Mouse (Mus musculus): Measurements from ENCODE around the gene Nuak2. TPM values are rescaled to one million over a fixed set of nuclear protein-coding genes. Genes with fewer than 3 reads are reported as not detected.
"Not testable (repeated sequence)": the region's sequence is repeated elsewhere in the genome, so short reads cannot be mapped to it uniquely, and the experiment has no call there.

Nuak2 gene
- polyA plus RNA-seq (2015; fragmentation: Nextera tagmentation; extraction: Ambion mirVana), result 15.9 and 16.5 TPM in 2 replicates

DNA sequence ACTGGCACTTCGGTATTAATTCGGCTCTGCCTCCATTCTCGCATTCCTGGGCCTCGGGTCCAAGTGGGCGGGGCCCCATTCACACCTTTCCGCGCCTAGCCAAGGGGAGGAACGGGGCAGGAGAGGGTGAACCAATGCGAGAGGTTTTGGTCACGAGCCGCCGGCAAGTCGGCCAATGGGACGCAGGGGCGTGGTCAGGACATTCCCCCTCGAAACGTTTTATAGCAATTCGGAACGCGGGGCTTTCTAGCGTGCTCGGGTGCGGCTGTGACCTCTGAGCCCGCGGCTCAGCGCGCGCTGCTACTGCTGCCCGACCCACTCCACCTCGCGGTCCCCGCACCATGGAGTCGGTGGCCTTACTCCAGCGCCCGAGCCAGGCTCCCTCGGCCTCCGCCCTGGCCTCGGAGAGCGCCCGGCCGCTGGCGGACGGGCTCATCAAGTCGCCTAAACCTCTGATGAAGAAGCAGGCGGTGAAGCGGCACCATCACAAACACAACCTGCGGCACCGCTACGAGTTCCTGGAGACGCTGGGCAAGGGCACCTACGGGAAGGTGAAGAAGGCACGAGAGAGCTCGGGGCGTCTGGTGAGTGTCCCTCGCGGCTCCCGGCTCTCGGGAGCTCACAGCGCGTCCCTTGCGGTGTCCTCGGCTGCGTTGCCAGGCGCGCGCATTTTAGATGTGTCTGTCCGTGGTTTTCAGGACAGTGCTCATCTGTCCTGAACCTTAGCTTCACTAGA lies at the start of gene Nuak2:
Gene Nuak2 (plus strand): TSS at position 238 of the 736 bp plus-strand sequence.
- Histone ChIP-seq H3K9me3 (no peaks in the 10 kb centered on the region), H3K27ac (replicated peaks) (peak within 1 kb of the TSS; percentile 73), H3K4me2 (replicated peaks) (peak within 1 kb of the TSS; percentile 74), H3K9ac (replicated peaks) (peak within 1 kb of the TSS; percentile 67), H3K36me3 (no peaks in the 10 kb centered on the region), H3K27me3 (no peaks in the 10 kb centered on the region), H3K4me3 (peak within 1 kb of the TSS; percentile 80), H3K4me1 (peaks cover 44% of the 10 kb centered on the region)
- WGBS, result under 1% methylated on average over 67 of the region's 67 CpGs
- ATAC-seq (replicated peaks), result peak; percentile 82

DNA sequence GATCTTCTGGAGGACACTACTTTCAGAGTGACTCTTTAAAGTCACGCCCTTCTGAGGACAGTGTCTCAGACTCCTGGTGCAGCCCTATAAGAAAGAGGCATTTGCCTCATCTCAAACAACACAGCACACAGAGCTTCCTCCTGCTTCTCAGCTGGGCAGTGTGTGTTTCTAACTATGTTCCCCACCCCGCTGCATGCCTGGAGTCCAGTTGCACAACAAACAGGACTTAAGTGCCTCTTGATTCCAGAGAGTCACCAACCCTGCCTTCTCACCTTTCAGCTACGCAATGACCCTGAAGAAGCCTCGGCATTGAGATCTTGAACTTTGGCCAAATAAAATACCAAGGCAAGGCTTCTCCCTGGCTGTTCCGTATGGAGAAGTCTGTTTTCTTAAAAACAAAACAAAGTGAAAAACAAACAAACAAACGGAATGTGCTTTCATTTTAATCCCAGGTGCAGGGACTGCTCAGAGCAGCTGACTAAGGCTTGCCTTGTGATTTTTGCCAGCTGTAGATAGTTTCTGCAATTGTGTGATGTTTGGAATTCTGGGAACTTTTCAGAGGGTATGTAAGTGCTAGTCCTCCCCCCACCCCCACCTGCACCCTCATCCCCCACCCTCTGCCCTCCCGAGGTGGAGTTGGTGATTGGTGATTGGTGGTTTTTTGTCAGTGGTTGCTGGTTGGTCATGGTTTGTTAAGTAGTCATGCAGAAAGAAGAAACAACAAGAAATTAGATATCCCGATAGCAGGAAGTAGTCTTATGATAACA lies 49.0 kb upstream of the Nuak2 start:
- no peak overlapping the region for H3K4me3 ChIP-seq
- no peak overlapping the region for H3K9ac ChIP-seq (replicated peaks)
- H3K36me3 ChIP-seq, result no peaks in the 10 kb centered on the region
- no peak overlapping the region for H3K27ac ChIP-seq (replicated peaks)
- ATAC-seq (replicated peaks), result no peak
- H3K4me1 ChIP-seq, result peaks cover 12% of the 10 kb centered on the region; the same call in 1 of the 2 replicates
- H3K27me3 ChIP-seq, result no peaks in the 10 kb centered on the region
- H3K9me3 ChIP-seq, result no peaks in the 10 kb centered on the region
- H3K4me2 ChIP-seq (replicated peaks), result no peak overlapping the region
- 68% methylated on average over 8 of the region's 8 CpGs for WGBS

DNA sequence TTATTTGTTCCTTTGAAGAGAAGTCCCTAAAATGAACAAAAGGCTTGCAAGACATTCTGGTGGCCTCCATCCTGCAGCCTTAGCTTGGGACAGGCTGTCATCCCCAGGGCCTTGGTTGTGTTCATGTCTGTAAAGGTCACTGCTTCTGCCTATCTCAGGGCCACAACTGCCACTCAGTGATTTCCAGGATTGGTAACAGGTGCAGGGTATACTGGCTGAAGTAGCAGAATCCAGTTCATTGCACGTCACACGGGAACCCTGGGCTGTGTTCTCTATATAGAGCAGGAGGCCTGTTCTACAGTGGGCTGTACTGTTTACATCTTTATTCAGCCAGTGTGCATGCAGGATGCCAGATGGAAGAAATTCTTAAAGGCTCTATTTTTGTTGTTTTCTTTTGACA lies 48.0 kb upstream of the Nuak2 start:
- H3K4me1 ChIP-seq, result peaks cover 12% of the 10 kb centered on the region; the same call in 1 of the 2 replicates
- 23% methylated on average over 2 of the region's 2 CpGs for WGBS

DNA sequence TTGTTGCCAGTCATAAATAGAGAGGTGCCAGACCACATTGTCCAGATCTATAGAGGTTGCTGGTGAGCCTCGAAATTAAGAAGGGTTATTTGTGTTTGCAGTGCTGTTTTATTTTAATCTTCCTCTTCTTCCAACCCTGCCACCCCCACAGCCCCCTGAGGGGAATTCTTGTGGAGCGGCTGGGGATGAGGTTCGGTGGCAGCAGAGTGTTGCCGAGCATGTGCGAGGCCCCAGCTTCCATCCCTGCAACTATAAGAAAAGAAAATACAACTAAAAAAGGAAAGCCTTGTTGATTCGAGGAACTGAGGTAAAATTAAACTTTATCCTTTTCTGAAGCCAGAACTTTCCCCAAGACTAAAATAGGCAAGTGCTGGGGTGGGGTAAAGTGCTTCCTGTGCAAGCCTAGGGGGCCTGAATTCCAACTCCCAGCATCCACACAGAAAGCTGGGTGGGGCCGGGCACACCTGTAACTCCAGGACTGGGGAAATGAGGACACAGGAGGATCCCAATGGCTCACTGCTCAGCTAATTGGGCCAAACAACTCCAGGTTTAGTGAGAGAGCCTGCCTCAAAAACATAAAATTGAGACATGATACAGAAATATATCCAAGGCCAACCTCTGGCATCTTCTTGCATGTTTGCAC lies 47.4 kb upstream of the Nuak2 start:
- H3K36me3 ChIP-seq, result no peaks in the 10 kb centered on the region
- H3K27me3 ChIP-seq, result no peaks in the 10 kb centered on the region
- no peak overlapping the region for H3K27ac ChIP-seq (replicated peaks)
- peaks cover 12% of the 10 kb centered on the region; the same call in 1 of the 2 replicates for H3K4me1 ChIP-seq
- H3K4me2 ChIP-seq (replicated peaks), result no peak overlapping the region
- no peaks in the 10 kb centered on the region for H3K9me3 ChIP-seq
- no peak for ATAC-seq (replicated peaks)
- no peak overlapping the region for H3K4me3 ChIP-seq
- 51% methylated on average over 7 of the region's 7 CpGs for WGBS
- no peak overlapping the region for H3K9ac ChIP-seq (replicated peaks)

More for the DNA sequence above, 48.0 kb upstream of the Nuak2 start:
- H3K36me3 ChIP-seq, result no peaks in the 10 kb centered on the region
- H3K4me3 ChIP-seq, result no peak overlapping the region
- H3K9ac ChIP-seq (replicated peaks), result no peak overlapping the region
- no peak overlapping the region for H3K4me2 ChIP-seq (replicated peaks)
- ATAC-seq (replicated peaks), result no peak
- no peak overlapping the region for H3K27ac ChIP-seq (replicated peaks)
- H3K9me3 ChIP-seq, result no peaks in the 10 kb centered on the region
- H3K27me3 ChIP-seq, result no peaks in the 10 kb centered on the region

DNA sequence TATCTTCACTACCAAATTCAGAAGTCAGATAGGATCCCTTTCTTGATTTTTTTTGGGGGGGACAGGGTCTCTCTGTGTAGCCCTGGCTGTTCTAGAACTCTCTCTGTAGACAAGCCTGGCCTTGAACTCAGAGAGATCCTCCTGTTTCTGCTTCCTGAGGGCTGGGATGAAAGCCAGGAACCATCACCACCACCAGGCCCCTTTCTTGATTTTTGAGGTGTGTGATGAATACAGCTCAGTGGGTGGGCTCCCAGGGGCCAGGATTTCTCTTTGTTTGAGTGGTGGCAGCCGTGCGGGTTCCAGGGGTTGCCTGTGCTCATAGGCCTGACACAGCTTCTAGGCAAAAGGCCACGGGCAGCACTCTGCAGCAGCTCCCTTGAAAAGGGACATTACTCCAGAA lies 44.7 kb upstream of the Nuak2 start:
- H3K9ac ChIP-seq (replicated peaks), result no peak overlapping the region
- no peak overlapping the region for H3K27ac ChIP-seq (replicated peaks)
- H3K4me1 ChIP-seq, result peaks cover 12% of the 10 kb centered on the region; the same call in 1 of the 2 replicates
- no peaks in the 10 kb centered on the region for H3K27me3 ChIP-seq
- H3K4me3 ChIP-seq, result no peak overlapping the region
- no peaks in the 10 kb centered on the region for H3K36me3 ChIP-seq
- WGBS, result 46% methylated on average over 3 of the region's 3 CpGs
- no peak for ATAC-seq (replicated peaks)
- H3K9me3 ChIP-seq, result no peaks in the 10 kb centered on the region
- no peak overlapping the region for H3K4me2 ChIP-seq (replicated peaks)

DNA sequence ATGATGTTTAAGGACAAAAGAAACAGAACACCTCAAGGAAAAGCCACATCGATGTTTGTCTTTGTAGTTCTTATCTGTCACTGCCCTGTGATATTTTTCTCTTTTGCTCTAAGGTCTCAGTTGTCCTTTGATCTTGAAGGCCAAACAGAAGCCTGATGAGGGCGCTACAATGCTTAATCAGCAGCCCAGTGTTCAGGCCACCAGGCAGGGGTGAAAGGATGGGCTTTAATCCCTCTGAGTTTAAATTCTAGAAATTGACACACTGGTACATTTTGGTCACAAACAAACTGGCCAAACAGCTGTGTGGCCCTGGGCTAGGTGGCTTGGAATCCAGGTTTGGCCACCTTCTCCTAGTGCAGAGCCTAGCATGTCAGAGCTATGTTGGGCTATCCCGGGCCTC lies 39.2 kb upstream of the Nuak2 start:
- Histone ChIP-seq H3K4me2 (replicated peaks) (no peak overlapping the region), H3K27me3 (no peaks in the 10 kb centered on the region), H3K36me3 (no peaks in the 10 kb centered on the region), H3K9me3 (no peaks in the 10 kb centered on the region), H3K9ac (replicated peaks) (no peak overlapping the region), H3K4me1 (peaks cover 3% of the 10 kb centered on the region), H3K27ac (replicated peaks) (no peak overlapping the region), H3K4me3 (no peak overlapping the region)
- 82% methylated on average over 3 of the region's 3 CpGs for WGBS
- no peak for ATAC-seq (replicated peaks)

DNA sequence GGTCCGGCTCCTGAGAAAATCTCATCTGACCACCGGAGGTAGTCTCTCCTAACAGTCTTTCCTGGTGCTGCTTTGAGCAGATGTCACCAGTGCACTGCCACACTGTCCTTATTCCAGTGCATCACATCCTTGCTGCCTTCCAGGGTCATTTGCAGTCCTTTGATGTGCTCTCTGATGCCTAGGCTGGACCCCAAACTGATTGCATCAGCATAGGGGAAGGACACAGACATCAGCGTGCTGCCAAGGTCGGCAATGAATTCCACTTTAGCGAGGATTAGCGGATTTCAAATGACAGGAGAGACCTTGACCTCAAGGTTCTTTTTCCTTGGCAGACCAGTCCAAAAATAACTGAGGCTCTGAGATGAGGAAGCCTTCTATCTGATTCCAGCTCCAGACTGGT lies 38.8 kb upstream of the Nuak2 start:
- no peaks in the 10 kb centered on the region for H3K9me3 ChIP-seq
- no peak overlapping the region for H3K27ac ChIP-seq (replicated peaks)
- no peaks in the 10 kb centered on the region for H3K36me3 ChIP-seq
- ATAC-seq (replicated peaks), result no peak
- no peaks in the 10 kb centered on the region for H3K27me3 ChIP-seq
- H3K4me1 ChIP-seq, result peaks cover 7% of the 10 kb centered on the region
- H3K4me3 ChIP-seq, result no peak overlapping the region
- H3K9ac ChIP-seq (replicated peaks), result no peak overlapping the region
- no peak overlapping the region for H3K4me2 ChIP-seq (replicated peaks)
- WGBS, result 84% methylated on average over 6 of the region's 6 CpGs

DNA sequence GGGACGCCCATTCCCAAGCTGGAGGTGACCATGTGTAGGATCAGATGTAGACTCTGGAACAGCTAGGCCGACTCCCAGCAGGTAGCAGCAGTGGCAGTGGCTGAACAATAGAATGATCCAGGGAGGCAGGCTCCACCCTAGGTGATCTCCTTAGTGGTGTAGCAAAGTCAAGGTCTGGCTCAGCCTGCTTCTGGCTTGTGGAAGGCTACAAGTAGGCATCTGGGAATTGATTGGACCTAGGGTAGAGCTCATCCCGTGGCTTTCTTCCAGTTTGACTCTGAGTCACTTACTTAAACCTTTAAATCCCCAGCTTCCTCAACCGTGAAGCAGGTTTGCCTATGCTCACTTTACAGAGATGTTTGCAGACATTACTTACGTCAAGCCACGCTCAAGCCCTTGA lies 35.3 kb upstream of the Nuak2 start:
- not testable (repeated sequence) for H3K9ac ChIP-seq (replicated peaks); H3K4me2 ChIP-seq (replicated peaks); H3K9me3 ChIP-seq; H3K36me3 ChIP-seq; H3K4me3 ChIP-seq; H3K27ac ChIP-seq (replicated peaks); ATAC-seq (replicated peaks); H3K27me3 ChIP-seq
- WGBS, result 70% methylated on average over 6 of the region's 6 CpGs
- peaks cover 12% of the 10 kb centered on the region for H3K4me1 ChIP-seq

DNA sequence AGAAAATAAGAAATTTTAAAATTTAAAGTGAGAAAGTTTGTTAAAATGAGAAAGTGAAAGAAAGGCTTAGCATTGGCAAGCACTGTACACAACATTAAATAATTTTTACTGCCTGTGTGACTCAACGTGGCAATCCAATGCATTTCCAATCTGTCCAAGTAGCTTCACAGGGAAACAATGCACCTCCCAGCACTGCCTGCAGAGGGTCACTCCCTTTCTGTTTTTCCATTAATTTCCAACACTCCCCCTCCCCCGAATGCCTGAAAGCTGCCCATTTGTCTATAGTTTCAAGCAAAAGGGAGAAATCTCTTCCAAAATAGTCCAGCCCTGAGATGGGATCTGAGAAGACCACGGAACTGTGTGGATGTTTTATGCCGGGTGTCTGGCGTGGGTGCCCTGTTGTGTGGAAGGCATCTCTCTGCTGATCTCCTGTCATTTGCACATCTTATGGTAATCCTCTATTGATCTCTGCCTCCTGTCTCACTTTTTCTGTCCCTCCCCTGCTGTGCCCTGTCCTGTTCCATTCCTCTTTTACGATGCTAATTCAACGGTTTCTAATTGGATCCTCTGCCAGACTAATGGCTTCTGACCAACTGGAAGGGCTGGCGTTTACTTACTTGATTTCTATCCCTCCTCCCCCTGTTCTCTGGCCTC lies 34.3 kb upstream of the Nuak2 start:
- H3K9me3 ChIP-seq, result no peaks in the 10 kb centered on the region
- H3K27me3 ChIP-seq, result no peaks in the 10 kb centered on the region
- no peaks in the 10 kb centered on the region for H3K36me3 ChIP-seq
- no peak overlapping the region for H3K4me3 ChIP-seq
- 5% methylated on average over 8 of the region's 8 CpGs for WGBS
- peaks cover 12% of the 10 kb centered on the region for H3K4me1 ChIP-seq
- peak overlapping the region; percentile 47 for H3K27ac ChIP-seq (replicated peaks)
- H3K9ac ChIP-seq (replicated peaks), result no peak overlapping the region
- ATAC-seq (replicated peaks), result peak; percentile 66
- no peak overlapping the region for H3K4me2 ChIP-seq (replicated peaks)

DNA sequence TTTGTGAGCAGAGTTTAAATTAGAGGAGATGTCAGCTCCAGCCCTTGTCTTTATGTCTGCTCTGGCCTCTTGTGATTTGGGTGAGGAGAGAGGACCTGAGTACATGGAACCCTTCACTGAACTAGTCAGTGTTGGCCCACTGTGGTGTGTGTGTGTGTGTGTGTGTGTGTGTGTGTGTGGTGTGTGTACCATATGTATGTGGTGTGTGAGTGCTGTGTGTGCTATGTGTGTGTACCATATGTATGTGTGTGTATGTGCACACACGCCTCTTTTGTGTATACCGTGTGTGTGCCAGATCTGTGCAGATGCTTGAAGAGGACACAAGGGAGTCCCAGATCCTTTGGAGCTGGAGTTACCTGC lies 33.8 kb upstream of the Nuak2 start:
- Histone ChIP-seq H3K27me3 (no peaks in the 10 kb centered on the region), H3K4me1 (peaks cover 12% of the 10 kb centered on the region), H3K36me3 (no peaks in the 10 kb centered on the region), H3K4me3 (no peak overlapping the region), H3K9ac (replicated peaks) (no peak overlapping the region), H3K4me2 (replicated peaks) (no peak overlapping the region), H3K27ac (replicated peaks) (peak overlapping the region; percentile 47), H3K9me3 (no peaks in the 10 kb centered on the region)
- 50% methylated on average over 2 of the region's 2 CpGs for WGBS
- ATAC-seq (replicated peaks), result no peak; the same call in 1 of the 2 replicates

DNA sequence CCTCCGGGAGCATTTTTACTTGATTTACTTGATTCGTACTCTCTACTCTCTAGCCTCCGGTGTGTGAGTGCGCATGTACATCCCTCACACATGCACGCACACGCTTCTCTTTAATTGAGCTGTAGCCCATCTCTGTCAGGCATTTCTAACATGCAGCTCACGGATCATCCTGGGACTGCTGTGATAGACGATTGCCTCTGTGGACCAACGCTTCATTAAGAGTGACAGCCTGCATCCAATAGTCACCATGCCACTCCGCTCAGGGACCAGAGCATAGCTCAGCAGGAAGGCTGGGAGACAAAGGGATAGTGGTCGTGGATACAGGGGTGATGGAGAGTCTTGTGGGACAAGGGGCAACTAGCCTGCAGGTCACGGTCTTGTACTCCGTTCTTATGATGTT lies 32.9 kb upstream of the Nuak2 start:
- peaks cover 20% of the 10 kb centered on the region for H3K4me1 ChIP-seq
- no peaks in the 10 kb centered on the region for H3K27me3 ChIP-seq
- ATAC-seq (replicated peaks), result no peak
- no peak overlapping the region for H3K4me2 ChIP-seq (replicated peaks)
- 0 out of 2 replicates have a peak overlapping the region, but pooled peaks have one; percentile 1 for H3K27ac ChIP-seq (replicated peaks)
- H3K36me3 ChIP-seq, result no peaks in the 10 kb centered on the region
- no peak overlapping the region for H3K4me3 ChIP-seq
- no peaks in the 10 kb centered on the region for H3K9me3 ChIP-seq
- no peak overlapping the region for H3K9ac ChIP-seq (replicated peaks)
- WGBS, result 55% methylated on average over 13 of the region's 13 CpGs

DNA sequence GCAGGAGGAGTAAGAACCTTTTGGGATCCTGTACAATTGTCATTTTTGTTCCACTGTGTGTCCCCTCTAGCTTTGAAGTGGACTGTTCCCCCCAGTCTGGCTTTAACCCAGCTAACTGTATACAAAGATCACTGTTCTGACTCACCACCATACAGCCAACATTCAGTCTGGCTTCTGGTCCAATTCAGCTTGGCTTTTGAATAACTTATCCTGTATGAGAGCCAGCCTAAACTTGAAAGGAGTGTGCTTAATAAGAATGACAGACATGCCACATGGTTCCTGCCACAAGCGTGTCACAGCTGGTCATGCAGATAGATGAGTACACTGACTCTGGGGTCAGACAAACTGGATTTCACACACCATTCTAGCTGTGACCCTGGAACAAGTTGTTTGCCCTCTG lies 29.2 kb upstream of the Nuak2 start:
- H3K4me2 ChIP-seq (replicated peaks), result no peak overlapping the region
- H3K27ac ChIP-seq (replicated peaks), result peak overlapping the region; percentile 21; the same call in 1 of the 2 replicates
- H3K4me1 ChIP-seq, result peaks cover 51% of the 10 kb centered on the region
- no peaks in the 10 kb centered on the region for H3K9me3 ChIP-seq
- H3K9ac ChIP-seq (replicated peaks), result no peak overlapping the region
- WGBS, result 75% methylated on average over 1 of the region's 1 CpGs
- no peak for ATAC-seq (replicated peaks)
- H3K27me3 ChIP-seq, result no peaks in the 10 kb centered on the region
- no peaks in the 10 kb centered on the region for H3K36me3 ChIP-seq
- no peak overlapping the region for H3K4me3 ChIP-seq

Measured in forebrain, embryonic 15.5 days (tissue).